Mouse (Mus musculus) thymus, postnatal 10 days (tissue): ENCODE data around the gene Mpp1.

Source experiments
- DNase-seq, 2 experiments: peaks; one replicate each; pipeline ENCODE4 v3.0.0; 2021; ENCODE audit warnings: low spot score in 2 of 2

Mpp1 gene

DNA sequence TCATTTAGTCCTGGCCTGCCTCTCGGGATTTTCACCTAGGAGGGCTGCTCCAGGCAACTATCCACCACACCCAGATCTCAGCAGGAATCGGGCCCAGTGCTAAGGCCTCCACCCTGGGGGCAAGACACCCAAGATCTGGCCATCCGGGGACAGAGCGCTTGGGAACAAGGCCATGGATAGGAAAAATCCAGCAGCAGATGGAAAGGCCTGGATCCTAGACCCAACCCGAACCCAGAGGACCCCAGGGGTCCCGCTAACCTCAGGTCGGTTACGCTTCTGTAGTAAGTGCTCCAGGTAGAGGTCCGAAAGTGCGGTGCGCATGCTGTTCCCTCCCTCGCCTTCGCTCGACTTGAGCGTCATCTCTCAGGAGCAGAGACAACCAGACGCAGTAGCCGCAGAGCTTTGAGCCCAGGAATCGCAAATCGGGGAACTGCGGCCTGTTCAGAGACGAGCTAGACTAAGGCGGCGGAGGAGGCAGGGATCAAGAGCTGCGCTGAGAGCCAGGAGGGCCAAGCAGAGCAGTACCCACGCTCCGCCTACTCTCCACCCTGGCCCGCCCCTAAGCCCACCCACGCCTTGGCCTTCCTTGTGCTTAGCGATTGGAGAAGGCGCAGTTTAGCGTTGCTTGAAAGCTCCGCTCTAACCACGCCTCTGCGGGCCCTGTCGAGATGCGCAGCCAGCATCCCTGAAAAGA, at the start of gene Mpp1:
Gene Mpp1 (minus strand): TSS at position 550 of the 694 bp plus-strand sequence.
- peak; percentile 71 to 77 for DNase-seq

GRCm38 (mm10) chrX:75163670-75164069, 32.9 kb upstream of the Mpp1 start, which contains the start of gene Smim9:
Gene Smim9, minus strand, starts transcription at chrX:75163770.
- no peak for DNase-seq

DNA sequence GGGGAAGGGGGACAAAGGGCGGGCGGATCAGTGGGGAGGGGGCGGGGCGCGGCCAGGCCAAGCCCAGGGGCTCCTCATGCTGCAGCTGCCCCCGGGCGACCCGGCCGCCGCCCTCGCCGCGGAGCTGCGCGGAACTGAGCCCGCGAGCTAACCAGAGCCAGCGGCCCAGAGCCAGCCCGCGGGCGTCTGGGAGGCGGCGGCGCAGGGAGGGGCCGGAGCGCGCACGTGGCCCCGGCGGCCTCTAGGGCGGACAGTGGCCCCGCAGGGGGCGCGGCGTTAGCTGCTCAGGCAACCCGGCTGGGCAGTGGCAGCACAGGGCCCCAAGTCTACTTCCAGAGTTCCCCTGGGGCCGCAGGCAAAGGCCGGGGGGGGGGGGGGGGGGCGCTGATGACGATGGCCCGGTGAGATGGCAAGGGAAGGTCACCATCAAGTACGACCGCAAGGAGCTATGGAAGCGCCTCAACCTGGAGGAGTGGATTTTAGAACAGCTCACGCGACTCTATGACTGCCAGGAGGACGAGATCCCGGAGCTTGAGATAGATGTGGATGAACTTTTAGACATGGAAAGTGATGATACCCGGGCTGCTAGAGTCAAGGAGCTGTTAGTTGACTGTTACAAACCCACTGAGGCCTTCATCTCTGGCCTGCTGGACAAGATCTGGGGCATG, 24.9 kb upstream of the Mpp1 start:
- DNase-seq, result peak in 1 of 2 experiments; percentile 2

GRCm38 (mm10) chrX:75152249-75152648, 21.4 kb upstream of the Mpp1 start:
- DNase-seq, result no peak

DNA sequence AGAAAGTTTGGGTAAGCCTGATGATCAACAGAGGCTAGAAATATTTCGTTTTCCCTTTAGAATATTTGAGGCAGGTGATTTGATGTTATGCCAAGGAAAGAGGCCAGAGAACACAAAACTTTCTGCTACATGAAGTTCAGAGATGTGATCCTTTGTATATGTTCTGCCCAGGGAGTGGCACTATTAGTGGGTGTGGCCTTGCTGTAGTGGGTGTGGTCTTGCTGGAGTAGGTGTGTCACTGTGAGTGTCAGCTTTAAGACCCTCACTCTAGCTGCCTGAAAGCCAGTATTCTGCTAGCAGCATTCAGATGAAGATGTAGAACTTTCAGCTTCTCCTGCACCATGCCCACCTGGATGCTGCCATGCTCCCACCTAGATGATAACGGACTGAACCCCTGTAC, 19.5 kb upstream of the Mpp1 start:
- DNase-seq, result no peak

- DNase-seq, result no peak
Observed at GRCm38 (mm10) chrX:75148414-75148813, 17.6 kb upstream of the Mpp1 start.

GRCm38 (mm10) chrX:75143124-75143555, 12.3 kb upstream of the Mpp1 start:
- DNase-seq, result peak in 1 of 2 experiments; percentile 16

- DNase-seq, result no peak
Observed at GRCm38 (mm10) chrX:75138182-75138581, 7.4 kb upstream of the Mpp1 start.

- DNase-seq, result no peak
Observed at GRCm38 (mm10) chrX:75137729-75138128, 6.9 kb upstream of the Mpp1 start.

GRCm38 (mm10) chrX:75136938-75137337, 6.1 kb upstream of the Mpp1 start:
- DNase-seq, result no peak

DNA sequence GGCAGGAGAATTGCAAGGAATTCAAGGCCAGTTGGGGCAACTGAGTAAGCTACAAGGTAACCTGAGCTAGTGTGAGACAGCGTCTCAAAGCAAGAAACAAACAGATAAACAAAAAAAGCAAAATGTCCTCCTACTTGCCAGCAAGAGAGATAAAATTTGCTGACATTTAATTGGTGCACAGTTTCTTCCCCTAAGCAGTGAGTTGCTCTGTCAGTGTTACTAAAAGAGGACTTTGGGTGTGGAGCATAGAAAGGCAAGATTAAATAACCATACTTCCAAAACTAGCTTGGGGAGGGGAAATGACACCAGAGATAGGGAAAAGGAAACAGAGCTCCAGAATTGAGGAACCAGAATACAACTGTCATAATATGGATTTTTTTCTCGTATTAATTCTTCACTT, 1.3 kb downstream of the Mpp1 start:
- no peak for DNase-seq

DNA sequence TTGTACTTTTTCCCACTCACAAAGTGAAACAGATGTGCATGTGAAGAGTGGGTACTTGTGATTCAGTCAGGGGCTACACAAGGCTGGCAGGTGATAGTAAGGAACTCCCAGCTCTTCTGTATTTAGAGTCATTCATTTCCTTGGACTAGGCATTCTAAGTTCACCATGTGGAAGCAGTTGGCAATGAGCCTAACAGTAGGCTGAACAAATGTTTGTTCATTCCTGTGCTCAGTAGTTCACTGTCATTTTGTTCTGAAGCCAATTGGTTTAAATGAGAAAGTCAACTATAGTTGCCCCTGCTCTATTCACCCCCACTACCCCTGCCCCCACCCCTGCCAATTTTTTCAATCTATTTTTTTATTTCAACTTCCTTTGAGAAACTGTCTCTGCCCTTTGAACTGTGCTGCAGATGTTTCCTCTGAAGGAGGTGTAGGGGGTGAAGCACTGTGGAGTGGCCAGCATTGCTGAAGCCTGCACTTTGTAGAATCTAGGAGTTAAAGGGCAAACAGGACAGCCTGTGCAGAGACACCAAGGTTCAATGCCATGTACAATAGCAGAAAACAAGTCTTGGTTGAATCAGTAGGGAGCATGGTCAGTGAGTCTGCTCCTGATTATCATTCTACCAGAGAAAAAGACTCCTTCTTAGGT, 2.4 kb downstream of the Mpp1 start:
- DNase-seq, result peak in 1 of 2 experiments; percentile 8

DNA sequence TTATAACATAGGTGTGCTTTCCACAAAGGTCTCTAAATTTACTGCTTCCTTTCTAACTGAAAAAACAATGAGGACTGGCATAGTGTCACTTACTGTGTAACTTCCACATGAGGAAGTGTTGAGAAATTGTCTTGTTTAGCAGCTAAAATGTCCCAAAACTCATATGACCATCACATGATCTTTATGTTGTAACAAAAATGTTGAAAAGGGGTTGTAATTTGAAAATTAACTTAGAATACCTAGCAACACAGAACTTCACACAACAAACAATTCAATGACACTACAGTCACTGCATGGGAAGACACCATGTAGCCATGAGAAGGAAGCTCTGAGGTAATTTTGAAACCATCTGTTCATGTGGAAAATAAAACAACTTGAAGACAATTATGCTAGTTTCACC, 3.9 kb downstream of the Mpp1 start:
- no peak for DNase-seq

- DNase-seq, result no peak
Observed at GRCm38 (mm10) chrX:75125606-75126005, 5.2 kb downstream of the Mpp1 start.

DNA sequence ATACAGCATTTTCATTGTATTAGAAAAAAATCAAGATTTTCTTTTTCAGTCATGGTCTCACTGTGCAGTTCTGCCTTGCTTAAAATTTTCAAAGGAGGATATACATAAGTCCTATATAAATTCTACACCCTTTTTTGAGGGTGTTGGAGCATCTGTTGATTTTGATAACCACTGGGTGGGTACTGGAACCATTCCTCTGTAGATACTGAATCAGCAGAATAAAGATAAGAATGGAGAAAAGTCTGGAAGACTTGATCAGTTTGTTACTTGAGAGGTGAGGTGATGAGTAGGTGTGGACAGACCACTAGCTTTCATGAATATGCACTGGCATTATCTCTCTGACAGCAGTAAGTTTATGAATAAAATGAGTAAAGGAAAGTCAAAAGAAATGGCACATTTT, 15.3 kb downstream of the Mpp1 start:
- DNase-seq, result no peak

- DNase-seq, result no peak
Observed at GRCm38 (mm10) chrX:75102293-75102692, 28.5 kb downstream of the Mpp1 start.

DNA sequence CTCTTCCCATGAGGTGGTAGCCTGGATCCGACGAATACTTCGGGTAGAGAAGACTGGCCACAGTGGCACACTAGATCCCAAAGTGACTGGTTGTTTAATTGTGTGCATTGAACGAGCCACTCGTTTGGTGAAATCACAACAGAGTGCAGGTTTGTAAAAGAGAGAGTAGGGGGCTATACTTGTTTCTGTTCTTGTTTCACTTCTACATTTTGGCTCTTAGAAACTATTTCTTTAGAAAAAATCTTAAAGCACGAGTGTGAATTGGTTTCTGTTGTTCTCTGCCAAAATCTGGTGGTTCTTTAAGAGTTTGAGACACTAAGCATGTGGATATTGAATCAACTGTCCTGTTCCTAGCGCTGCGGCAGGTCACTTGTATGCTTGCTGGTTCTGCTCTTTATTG, 32.0 kb downstream of the Mpp1 start:
- no peak for DNase-seq

DNA sequence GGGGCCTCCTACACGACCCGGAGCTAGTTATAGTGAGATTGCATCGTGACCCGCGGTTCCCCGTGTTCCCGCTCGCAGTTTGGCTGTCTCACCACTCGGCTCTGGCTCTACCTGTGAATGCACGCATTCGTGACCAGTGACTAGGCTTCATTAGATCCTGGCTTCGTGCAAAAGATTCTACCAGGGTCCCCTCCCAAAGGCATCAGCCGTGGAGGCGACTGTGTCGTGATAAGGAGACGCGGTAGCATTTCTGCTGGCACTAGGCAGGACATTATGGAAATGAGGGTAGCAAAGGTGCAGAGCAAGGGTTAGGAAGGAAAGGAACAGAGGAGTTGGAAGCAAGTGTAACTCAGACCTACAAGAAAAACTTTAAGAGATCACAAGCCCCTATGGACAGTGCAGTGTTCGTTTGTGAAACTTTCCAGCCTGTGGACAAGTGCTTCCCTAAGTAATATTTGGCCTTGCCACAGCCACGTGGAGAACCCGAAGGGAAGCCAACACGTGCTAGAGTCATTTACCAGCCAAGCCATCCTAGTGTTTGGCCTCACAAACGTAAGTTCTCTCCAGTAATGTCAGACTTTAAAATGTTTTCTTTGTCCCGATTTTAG, 34.5 kb downstream of the Mpp1 start:
- no peak for DNase-seq

- DNase-seq, result peak; percentile 82 to 93
Observed at GRCm38 (mm10) chrX:75095369-75096162, 35.2 kb downstream of the Mpp1 start, which contains the start of gene Dkc1. Gene Dkc1, plus strand, starts transcription at chrX:75095854.

DNA sequence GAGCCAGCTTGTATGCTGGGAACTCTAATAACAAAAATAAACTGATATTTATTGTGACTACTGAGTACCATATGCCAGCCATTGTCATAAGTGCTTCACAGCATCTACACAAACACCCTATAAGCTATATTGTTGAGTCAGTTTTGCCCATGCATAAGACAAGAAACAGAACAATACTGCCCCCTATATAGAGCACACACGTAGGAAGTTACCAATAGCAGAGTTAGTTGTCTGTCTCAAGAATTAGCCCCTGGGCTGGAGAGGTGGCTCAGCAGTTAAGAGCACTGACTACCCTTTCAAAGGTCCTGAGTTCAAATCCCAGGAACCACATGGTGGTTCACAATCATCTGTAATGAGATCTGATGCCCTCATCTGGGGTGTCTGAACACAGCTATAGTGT, 45.2 kb downstream of the Mpp1 start:
- no peak for DNase-seq

DNA sequence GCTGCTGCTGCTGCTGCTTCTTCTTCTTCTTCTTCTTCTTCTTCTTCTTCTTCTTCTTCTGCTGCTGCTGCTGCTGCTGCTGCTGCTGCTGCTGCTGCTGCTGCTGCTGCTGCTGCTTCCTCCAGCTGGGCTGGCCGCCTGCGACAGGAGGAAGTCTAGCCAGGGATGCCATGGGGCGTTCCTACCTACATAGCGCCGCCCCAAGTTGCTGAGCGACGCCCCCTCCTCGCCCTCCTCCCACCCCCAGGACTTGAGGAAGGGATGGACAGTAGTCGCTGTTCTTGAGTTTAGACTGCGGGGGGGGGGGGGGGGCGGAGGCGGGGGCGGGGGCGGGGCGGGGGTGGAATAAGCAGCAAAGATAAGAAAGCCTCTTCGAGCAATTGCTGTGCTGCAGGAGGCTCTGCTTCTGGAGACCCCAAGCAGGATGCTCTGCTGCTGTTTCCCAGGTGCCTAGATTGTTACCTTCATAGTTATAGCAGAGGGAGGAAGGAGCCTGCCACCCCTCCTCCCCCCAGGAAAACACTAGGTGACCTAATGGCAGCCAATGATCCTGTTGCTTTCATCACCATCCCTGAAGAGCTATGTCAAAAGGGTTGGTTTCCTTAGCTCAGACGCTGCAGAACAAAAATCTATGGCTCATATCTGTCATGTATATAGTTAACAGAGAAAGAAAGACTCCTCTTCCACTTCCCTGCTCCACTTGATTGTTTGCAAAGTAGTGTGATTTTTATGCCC, 45.9 kb downstream of the Mpp1 start, which contains the start of gene Gab3:
Gene Gab3 (minus strand): TSS at position 685 of the 735 bp plus-strand sequence.
- peak; percentile 44 to 46 for DNase-seq
